Mouse (Mus musculus): ENCODE measurements at regions not wholly inside any gene's neighbourhood (a gene's known extent, or its start where the extent isn't known, plus 50 kb on each side); places are given as distances from the start of the nearest gene placed in this dataset.
A peak's percentile ranks its signal among the peaks of the same experiment; 100 is the strongest.

- Histone ChIP-seq H3K9ac (ENCODE audit: low read length) (no peak overlapping the region), H3K36me3 (ENCODE audit: control insufficient read depth, insufficient read depth, low read length) (no peaks in the 10 kb centered on the region), H3K27ac (ENCODE audit: low read length) (no peak overlapping the region), H3K4me2 (ENCODE audit: low read depth, low read length) (no peak overlapping the region), H3K9me3 (replicated peaks; ENCODE audit: control insufficient read depth, low read length) (no peaks in the 10 kb centered on the region), H3K4me1 (ENCODE audit: control insufficient read depth, insufficient read depth, low read length) (0 out of 2 replicates have a peak, but pooled peaks cover 4% of the 10 kb centered on the region), H3K27me3 (ENCODE audit: control insufficient read depth, insufficient read depth, low read length) (no peaks in the 10 kb centered on the region), H3K4me3 (replicated peaks; ENCODE audit: low read length) (no peak overlapping the region)
- no peak for ATAC-seq (ENCODE audit: insufficient read depth, low FRiP score)
- WGBS: 68% methylated on average over 5 of the region's 5 CpGs
Measured at GRCm38 (mm10) chr8:115871381-115871780, 163.8 kb upstream of the Maf start.

DNA sequence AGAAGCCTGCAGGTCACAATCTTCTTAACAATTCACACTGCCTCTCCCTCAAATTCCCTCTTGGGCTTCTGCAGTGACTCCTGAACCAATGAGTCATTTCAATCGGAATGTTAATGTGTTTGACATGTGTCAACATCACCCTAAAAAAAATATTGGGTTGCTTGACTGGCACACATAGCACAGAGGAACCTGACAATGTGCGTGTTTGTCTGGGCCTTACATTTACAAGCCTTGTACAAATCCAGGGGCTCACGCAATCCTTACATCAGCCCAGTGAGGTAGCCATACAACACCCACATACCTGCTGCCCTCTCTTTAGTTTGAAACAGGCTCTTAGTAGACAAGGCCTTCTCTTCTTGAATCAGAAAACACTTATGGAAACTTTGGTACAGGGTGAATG, 153.8 kb upstream of the Maf start:
- Histone ChIP-seq H3K9ac (ENCODE audit: low read length) (no peak overlapping the region), H3K27me3 (ENCODE audit: control insufficient read depth, insufficient read depth, low read length) (peaks cover 5% of the 10 kb centered on the region; the same call in 1 of the 2 replicates), H3K9me3 (replicated peaks; ENCODE audit: control insufficient read depth, low read length) (no peaks in the 10 kb centered on the region), H3K27ac (ENCODE audit: low read length) (no peak overlapping the region), H3K4me1 (ENCODE audit: control insufficient read depth, insufficient read depth, low read length) (no peaks in the 10 kb centered on the region), H3K36me3 (ENCODE audit: control insufficient read depth, insufficient read depth, low read length) (no peaks in the 10 kb centered on the region), H3K4me3 (replicated peaks; ENCODE audit: low read length) (no peak overlapping the region), H3K4me2 (ENCODE audit: low read depth, low read length) (no peak overlapping the region)
- ATAC-seq (ENCODE audit: insufficient read depth, low FRiP score): peak; percentile 47; the same call in 1 of the 2 replicates
- 58% methylated on average over 3 of the region's 3 CpGs for WGBS

GRCm38 (mm10) chr8:115859406-115859805, 151.8 kb upstream of the Maf start:
- Histone ChIP-seq H3K27ac (ENCODE audit: low read length) (no peak overlapping the region; the same call in 1 of the 2 replicates), H3K9me3 (replicated peaks; ENCODE audit: control insufficient read depth, low read length) (no peaks in the 10 kb centered on the region), H3K4me3 (replicated peaks; ENCODE audit: low read length) (no peak overlapping the region), H3K4me2 (ENCODE audit: low read depth, low read length) (no peak overlapping the region), H3K36me3 (ENCODE audit: control insufficient read depth, insufficient read depth, low read length) (no peaks in the 10 kb centered on the region), H3K9ac (ENCODE audit: low read length) (no peak overlapping the region), H3K4me1 (ENCODE audit: control insufficient read depth, insufficient read depth, low read length) (no peaks in the 10 kb centered on the region), H3K27me3 (ENCODE audit: control insufficient read depth, insufficient read depth, low read length) (no peaks in the 10 kb centered on the region; the same call in 1 of the 2 replicates)
- WGBS: 63% methylated on average over 8 of the region's 8 CpGs
- ATAC-seq (ENCODE audit: insufficient read depth, low FRiP score): peak; percentile 72

DNA sequence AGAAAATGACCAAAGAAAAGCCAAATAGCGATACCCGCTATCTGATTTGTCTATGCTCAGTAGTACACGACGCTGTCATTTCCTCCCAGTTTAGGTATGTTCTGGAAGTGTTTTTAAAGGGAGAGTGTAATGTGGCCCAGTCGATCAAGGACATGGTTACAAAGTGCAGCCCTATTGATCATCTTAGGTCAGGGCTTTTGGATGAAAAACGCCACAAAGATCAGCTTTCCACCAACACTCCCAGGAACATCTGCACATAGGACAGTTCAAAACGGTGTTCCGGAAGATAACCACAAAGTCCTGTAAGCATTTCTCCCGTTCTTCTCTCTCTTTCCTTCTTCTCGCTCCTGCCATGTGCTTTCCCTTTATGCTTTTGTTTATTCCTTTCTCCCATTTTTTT, 149.2 kb upstream of the Maf start:
- no peaks in the 10 kb centered on the region for H3K9me3 ChIP-seq (replicated peaks; ENCODE audit: control insufficient read depth, low read length)
- H3K4me2 ChIP-seq (ENCODE audit: low read depth, low read length): no peak overlapping the region
- ATAC-seq (ENCODE audit: insufficient read depth, low FRiP score): no peak
- H3K4me1 ChIP-seq (ENCODE audit: control insufficient read depth, insufficient read depth, low read length): no peaks in the 10 kb centered on the region
- no peak overlapping the region for H3K4me3 ChIP-seq (replicated peaks; ENCODE audit: low read length)
- no peaks in the 10 kb centered on the region for H3K36me3 ChIP-seq (ENCODE audit: control insufficient read depth, insufficient read depth, low read length)
- WGBS: 85% methylated on average over 10 of the region's 10 CpGs
- no peak overlapping the region for H3K27ac ChIP-seq (ENCODE audit: low read length)
- no peak overlapping the region for H3K9ac ChIP-seq (ENCODE audit: low read length)
- H3K27me3 ChIP-seq (ENCODE audit: control insufficient read depth, insufficient read depth, low read length): no peaks in the 10 kb centered on the region; the same call in 1 of the 2 replicates

GRCm38 (mm10) chr8:115855934-115856629, 148.5 kb upstream of the Maf start:
- Histone ChIP-seq H3K9me3 (replicated peaks; ENCODE audit: control insufficient read depth, low read length) (no peaks in the 10 kb centered on the region), H3K9ac (ENCODE audit: low read length) (no peak overlapping the region), H3K4me2 (ENCODE audit: low read depth, low read length) (no peak overlapping the region), H3K4me1 (ENCODE audit: control insufficient read depth, insufficient read depth, low read length) (no peaks in the 10 kb centered on the region), H3K36me3 (ENCODE audit: control insufficient read depth, insufficient read depth, low read length) (no peaks in the 10 kb centered on the region), H3K27ac (ENCODE audit: low read length) (no peak overlapping the region), H3K27me3 (ENCODE audit: control insufficient read depth, insufficient read depth, low read length) (no peaks in the 10 kb centered on the region; the same call in 1 of the 2 replicates), H3K4me3 (replicated peaks; ENCODE audit: low read length) (no peak overlapping the region)
- 82% methylated on average over 8 of the region's 8 CpGs for WGBS
- ATAC-seq (ENCODE audit: insufficient read depth, low FRiP score): no peak

GRCm38 (mm10) chr8:115854209-115854900, 146.8 kb upstream of the Maf start:
- no peaks in the 10 kb centered on the region for H3K27me3 ChIP-seq (ENCODE audit: control insufficient read depth, insufficient read depth, low read length)
- no peak for ATAC-seq (ENCODE audit: insufficient read depth, low FRiP score)
- no peak overlapping the region for H3K27ac ChIP-seq (ENCODE audit: low read length)
- H3K9ac ChIP-seq (ENCODE audit: low read length): no peak overlapping the region
- WGBS: 77% methylated on average over 9 of the region's 9 CpGs
- H3K4me2 ChIP-seq (ENCODE audit: low read depth, low read length): no peak overlapping the region
- H3K4me3 ChIP-seq (replicated peaks; ENCODE audit: low read length): no peak overlapping the region
- no peaks in the 10 kb centered on the region for H3K4me1 ChIP-seq (ENCODE audit: control insufficient read depth, insufficient read depth, low read length)
- H3K36me3 ChIP-seq (ENCODE audit: control insufficient read depth, insufficient read depth, low read length): no peaks in the 10 kb centered on the region
- H3K9me3 ChIP-seq (replicated peaks; ENCODE audit: control insufficient read depth, low read length): no peaks in the 10 kb centered on the region

GRCm38 (mm10) chr8:115850552-115850951, 143.0 kb upstream of the Maf start:
- Histone ChIP-seq H3K4me2 (ENCODE audit: low read depth, low read length) (no peak overlapping the region), H3K4me1 (ENCODE audit: control insufficient read depth, insufficient read depth, low read length) (no peaks in the 10 kb centered on the region), H3K4me3 (replicated peaks; ENCODE audit: low read length) (no peak overlapping the region), H3K9ac (ENCODE audit: low read length) (no peak overlapping the region), H3K27ac (ENCODE audit: low read length) (no peak overlapping the region), H3K9me3 (replicated peaks; ENCODE audit: control insufficient read depth, low read length) (no peaks in the 10 kb centered on the region), H3K27me3 (ENCODE audit: control insufficient read depth, insufficient read depth, low read length) (no peaks in the 10 kb centered on the region), H3K36me3 (ENCODE audit: control insufficient read depth, insufficient read depth, low read length) (no peaks in the 10 kb centered on the region)
- WGBS: 60% methylated on average over 1 of the region's 1 CpGs
- no peak for ATAC-seq (ENCODE audit: insufficient read depth, low FRiP score)

- Histone ChIP-seq H3K36me3 (ENCODE audit: control insufficient read depth, insufficient read depth, low read length) (no peaks in the 10 kb centered on the region), H3K4me2 (ENCODE audit: low read depth, low read length) (no peak overlapping the region), H3K27me3 (ENCODE audit: control insufficient read depth, insufficient read depth, low read length) (no peaks in the 10 kb centered on the region), H3K4me3 (replicated peaks; ENCODE audit: low read length) (no peak overlapping the region), H3K4me1 (ENCODE audit: control insufficient read depth, insufficient read depth, low read length) (no peaks in the 10 kb centered on the region), H3K9ac (ENCODE audit: low read length) (no peak overlapping the region), H3K9me3 (replicated peaks; ENCODE audit: control insufficient read depth, low read length) (no peaks in the 10 kb centered on the region), H3K27ac (ENCODE audit: low read length) (no peak overlapping the region)
- no peak for ATAC-seq (ENCODE audit: insufficient read depth, low FRiP score)
Measured at GRCm38 (mm10) chr8:115833391-115833790, 125.8 kb upstream of the Maf start.

DNA sequence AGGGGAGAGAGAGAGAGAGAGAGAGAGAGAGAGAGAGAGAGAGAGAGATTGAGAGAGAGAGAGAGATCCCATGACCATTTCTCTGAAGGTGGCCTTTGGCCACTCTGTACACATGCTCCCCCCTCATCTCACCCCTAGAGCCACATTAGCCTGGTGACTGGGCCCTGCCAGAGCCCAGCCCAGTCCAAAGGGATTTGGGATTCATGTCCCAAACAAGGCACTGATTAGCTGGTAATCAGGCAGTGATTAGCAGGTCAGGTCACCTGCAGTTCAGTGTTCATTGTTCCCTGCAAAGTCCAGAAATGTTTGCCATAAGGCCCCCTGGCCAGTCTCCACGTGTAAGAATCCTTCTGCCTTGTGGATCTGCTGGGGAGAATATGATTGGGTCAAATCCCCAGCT, 124.1 kb upstream of the Maf start:
- Histone ChIP-seq H3K4me2 (ENCODE audit: low read depth, low read length) (no peak overlapping the region), H3K27ac (ENCODE audit: low read length) (no peak overlapping the region), H3K9ac (ENCODE audit: low read length) (no peak overlapping the region), H3K4me3 (replicated peaks; ENCODE audit: low read length) (no peak overlapping the region), H3K4me1 (ENCODE audit: control insufficient read depth, insufficient read depth, low read length) (peaks cover 2% of the 10 kb centered on the region), H3K27me3 (ENCODE audit: control insufficient read depth, insufficient read depth, low read length) (no peaks in the 10 kb centered on the region), H3K9me3 (replicated peaks; ENCODE audit: control insufficient read depth, low read length) (no peaks in the 10 kb centered on the region), H3K36me3 (ENCODE audit: control insufficient read depth, insufficient read depth, low read length) (no peaks in the 10 kb centered on the region)
- ATAC-seq (ENCODE audit: insufficient read depth, low FRiP score): peak; percentile 53; the same call in 1 of the 2 replicates
- WGBS: 43% methylated on average over 1 of the region's 1 CpGs

Measured in stomach, embryonic 16.5 days (tissue).